Mouse (Mus musculus): ENCODE data around the gene Col16a1. TPM values are rescaled to one million over a fixed set of nuclear protein-coding genes. Genes with fewer than 3 reads are reported as not detected.

Col16a1 gene
- polyA plus RNA-seq, 2 experiments: 153 to 284 TPM

- Histone ChIP-seq H3K9ac (ENCODE audit: low read depth, low read length, severe bottlenecking) (no peak overlapping the region), H3K4me3 (replicated peaks; ENCODE audit: low read length) (no peak overlapping the region), H3K27me3 (ENCODE audit: control insufficient read depth, insufficient read depth, low read length) (no peaks in the 10 kb centered on the region), H3K4me2 (replicated peaks; ENCODE audit: low read depth, low read length, severe bottlenecking) (no peak overlapping the region), H3K9me3 (ENCODE audit: control insufficient read depth, low read length) (no peaks in the 10 kb centered on the region), H3K36me3 (ENCODE audit: control insufficient read depth, insufficient read depth, low read length) (no peaks in the 10 kb centered on the region), H3K4me1 (ENCODE audit: control insufficient read depth, insufficient read depth, low read length) (peaks cover 57% of the 10 kb centered on the region), H3K27ac (replicated peaks; ENCODE audit: low read depth, low read length) (no peak overlapping the region)
- DNase-seq (ENCODE audit: low spot score) (no peak), ATAC-seq (ENCODE audit: low FRiP score, low read depth) (no peak)
- 78% methylated on average over 11 of the region's 11 CpGs for WGBS
- no peak for TF ChIP-seq POLR2A (IDR thresholded peaks at IDR 0.05; ENCODE audit: borderline replicate concordance, extremely low read depth, insufficient read depth, insufficient read length)
Measured at GRCm38 (mm10) chr4:130041076-130041475, 6.6 kb upstream of the Col16a1 start.

GRCm38 (mm10) chr4:130044211-130044610, 3.4 kb upstream of the Col16a1 start:
- H3K4me2 ChIP-seq (replicated peaks; ENCODE audit: low read depth, low read length, severe bottlenecking): no peak overlapping the region
- H3K9ac ChIP-seq (ENCODE audit: low read depth, low read length, severe bottlenecking): no peak overlapping the region
- no peaks in the 10 kb centered on the region for H3K9me3 ChIP-seq (ENCODE audit: control insufficient read depth, low read length)
- no peak for TF ChIP-seq POLR2A (IDR thresholded peaks at IDR 0.05; ENCODE audit: borderline replicate concordance, extremely low read depth, insufficient read depth, insufficient read length)
- no peak overlapping the region for H3K4me3 ChIP-seq (replicated peaks; ENCODE audit: low read length)
- H3K27me3 ChIP-seq (ENCODE audit: control insufficient read depth, insufficient read depth, low read length): no peaks in the 10 kb centered on the region
- WGBS: 17% methylated on average over 9 of the region's 9 CpGs
- no peak overlapping the region for H3K27ac ChIP-seq (replicated peaks; ENCODE audit: low read depth, low read length)
- H3K36me3 ChIP-seq (ENCODE audit: control insufficient read depth, insufficient read depth, low read length): no peaks in the 10 kb centered on the region
- peaks cover 70% of the 10 kb centered on the region for H3K4me1 ChIP-seq (ENCODE audit: control insufficient read depth, insufficient read depth, low read length)
- peak; percentile 30 for DNase-seq (ENCODE audit: low spot score)
- no peak for ATAC-seq (ENCODE audit: low FRiP score, low read depth)

- peak overlapping the region; percentile 34 for H3K9ac ChIP-seq (ENCODE audit: low read depth, low read length, severe bottlenecking)
- ATAC-seq (ENCODE audit: low FRiP score, low read depth): no peak
Measured at GRCm38 (mm10) chr4:130045609-130046008, 2.0 kb upstream of the Col16a1 start.

GRCm38 (mm10) chr4:130048203-130048479, 501 bp downstream of the Col16a1 start:
- no peaks in the 10 kb centered on the region for H3K27me3 ChIP-seq (ENCODE audit: control insufficient read depth, insufficient read depth, low read length)
- H3K4me2 ChIP-seq (replicated peaks; ENCODE audit: low read depth, low read length, severe bottlenecking): peak overlapping the region; percentile 86
- no peaks in the 10 kb centered on the region for H3K9me3 ChIP-seq (ENCODE audit: control insufficient read depth, low read length)
- peak overlapping the region; percentile 74 for H3K9ac ChIP-seq (ENCODE audit: low read depth, low read length, severe bottlenecking)
- no peak for DNase-seq (ENCODE audit: low spot score)
- 25% methylated on average over 4 of the region's 4 CpGs for WGBS
- peak overlapping the region; percentile 52 for H3K4me3 ChIP-seq (replicated peaks; ENCODE audit: low read length)
- H3K27ac ChIP-seq (replicated peaks; ENCODE audit: low read depth, low read length): peak overlapping the region; percentile 95
- no peak for TF ChIP-seq POLR2A (IDR thresholded peaks at IDR 0.05; ENCODE audit: borderline replicate concordance, extremely low read depth, insufficient read depth, insufficient read length)
- ATAC-seq (ENCODE audit: low FRiP score, low read depth): 0 out of 2 replicates have a peak, but pooled peaks have one; percentile 1
- peaks cover 68% of the 10 kb centered on the region for H3K4me1 ChIP-seq (ENCODE audit: control insufficient read depth, insufficient read depth, low read length)
- peaks cover 17% of the 10 kb centered on the region for H3K36me3 ChIP-seq (ENCODE audit: control insufficient read depth, insufficient read depth, low read length)

More at GRCm38 (mm10) chr4:130045609-130046008, 2.0 kb upstream of the Col16a1 start:
- no peaks in the 10 kb centered on the region for H3K27me3 ChIP-seq (ENCODE audit: control insufficient read depth, insufficient read depth, low read length)
- no peak for TF ChIP-seq POLR2A (IDR thresholded peaks at IDR 0.05; ENCODE audit: borderline replicate concordance, extremely low read depth, insufficient read depth, insufficient read length)
- no peaks in the 10 kb centered on the region for H3K36me3 ChIP-seq (ENCODE audit: control insufficient read depth, insufficient read depth, low read length)
- peak overlapping the region; percentile 6; the same call in 1 of the 2 replicates for H3K4me2 ChIP-seq (replicated peaks; ENCODE audit: low read depth, low read length, severe bottlenecking)
- 9% methylated on average over 14 of the region's 14 CpGs for WGBS
- peak; percentile 54 for DNase-seq (ENCODE audit: low spot score)
- H3K9me3 ChIP-seq (ENCODE audit: control insufficient read depth, low read length): no peaks in the 10 kb centered on the region
- peak overlapping the region; percentile 84 for H3K27ac ChIP-seq (replicated peaks; ENCODE audit: low read depth, low read length)
- H3K4me3 ChIP-seq (replicated peaks; ENCODE audit: low read length): 0 out of 2 replicates have a peak overlapping the region, but pooled peaks have one; percentile 18
- peaks cover 79% of the 10 kb centered on the region for H3K4me1 ChIP-seq (ENCODE audit: control insufficient read depth, insufficient read depth, low read length)

GRCm38 (mm10) chr4:130050056-130050824, 2.6 kb downstream of the Col16a1 start:
- DNase-seq (ENCODE audit: low spot score): peak; percentile 71
- Histone ChIP-seq H3K9me3 (ENCODE audit: control insufficient read depth, low read length) (no peaks in the 10 kb centered on the region), H3K4me2 (replicated peaks; ENCODE audit: low read depth, low read length, severe bottlenecking) (peak overlapping the region; percentile 86), H3K27ac (replicated peaks; ENCODE audit: low read depth, low read length) (peak overlapping the region; percentile 59; the same call in 1 of the 2 replicates), H3K9ac (ENCODE audit: low read depth, low read length, severe bottlenecking) (no peak overlapping the region), H3K36me3 (ENCODE audit: control insufficient read depth, insufficient read depth, low read length) (peaks cover 34% of the 10 kb centered on the region), H3K27me3 (ENCODE audit: control insufficient read depth, insufficient read depth, low read length) (no peaks in the 10 kb centered on the region), H3K4me1 (ENCODE audit: control insufficient read depth, insufficient read depth, low read length) (peaks cover 60% of the 10 kb centered on the region), H3K4me3 (replicated peaks; ENCODE audit: low read length) (no peak overlapping the region)
- 67% methylated on average over 8 of the region's 8 CpGs for WGBS
- TF ChIP-seq POLR2A (IDR thresholded peaks at IDR 0.05; ENCODE audit: borderline replicate concordance, extremely low read depth, insufficient read depth, insufficient read length): no peak
- ATAC-seq (ENCODE audit: low FRiP score, low read depth): no peak

Data from limb, embryonic 14.5 days (tissue).